Mouse (Mus musculus) limb, embryonic 14.5 days (tissue): ENCODE measurements at regions not wholly inside any gene's neighbourhood (a gene's known extent, or its start where the extent isn't known, plus 50 kb on each side); places are given as distances from the start of the nearest gene placed in this dataset.

Source experiments
- ATAC-seq: fragments of 200-750 bp; cut with Nextera tagmentation; 2 replicates; pipeline ENCODE4 v1.8.0; 2017; ENCODE audit warnings: low read depth, moderate number of reproducible peaks, moderate TSS enrichment; ENCODE audit not compliant: low FRiP score
- DNase-seq: peaks from one replicate; pipeline ENCODE4 v3.0.0-alpha.2; 2015; ENCODE audit warnings: low spot score
- H3K27ac ChIP-seq: fragments of 300-500 bp; sonication (generic); replicated peaks from 2 replicates; pipeline ENCODE4 v1.5.1; 2014; ENCODE audit warnings: low read depth, mild to moderate bottlenecking, low read length, moderate library complexity, mixed read lengths
- H3K27me3 ChIP-seq: fragments of 300-500 bp; sonication (generic); 2 replicates; pipeline ENCODE4 v1.6.1; 2014; ENCODE audit warnings: low read length, mixed read lengths; ENCODE audit not compliant: control insufficient read depth, insufficient read depth
- H3K36me3 ChIP-seq: fragments of 300-500 bp; sonication (generic); 2 replicates; pipeline ENCODE4 v1.6.1; 2014; ENCODE audit warnings: mild to moderate bottlenecking, low read length, moderate library complexity, mixed read lengths; ENCODE audit not compliant: control insufficient read depth, insufficient read depth
- H3K4me1 ChIP-seq: fragments of 300-500 bp; sonication (generic); 2 replicates; pipeline ENCODE4 v1.6.1; 2014; ENCODE audit warnings: antibody characterized with exemption, low read length, mixed read lengths; ENCODE audit not compliant: control insufficient read depth, insufficient read depth
- H3K4me2 ChIP-seq: fragments of 300-500 bp; sonication (generic); replicated peaks from 2 replicates; pipeline ENCODE4 v1.6.1; 2014; ENCODE audit warnings: low read depth, mild to moderate bottlenecking, low read length, moderate library complexity; ENCODE audit not compliant: severe bottlenecking
- H3K4me3 ChIP-seq: fragments of 300-500 bp; sonication (generic); replicated peaks from 2 replicates; pipeline ENCODE4 v1.5.1; 2014; ENCODE audit warnings: low read length
- H3K9ac ChIP-seq: fragments of 300-500 bp; sonication (generic); 2 replicates; pipeline ENCODE4 v1.6.1; 2014; ENCODE audit warnings: mild to moderate bottlenecking, low read depth, low read length, moderate library complexity; ENCODE audit not compliant: severe bottlenecking
- H3K9me3 ChIP-seq: fragments of 300-500 bp; sonication (generic); 2 replicates; pipeline ENCODE4 v1.6.1; 2016; ENCODE audit warnings: low read length; ENCODE audit not compliant: control insufficient read depth
- POLR2A ChIP-seq: fragments of 200-500 bp; IDR thresholded peaks from 2 replicates; pipeline ENCODE4 v1.8.0; 2012; ENCODE audit warnings: inconsistent platforms, mild to moderate bottlenecking, moderate library complexity, borderline replicate concordance; ENCODE audit not compliant: insufficient read depth, insufficient read length; ENCODE audit errors: extremely low read depth
- WGBS: fragments of 180-500 bp; shearing (Covaris S2); extraction: QIAGEN DNeasy Blood & Tissue Kit; methylation state at CpG from one replicate; pipeline ENCODE4 v1.1.7; 2014; 5-methylcytosine and 5-hydroxymethylcytosine counted together

- H3K4me3 ChIP-seq: no peak overlapping the region
- no peaks in the 10 kb centered on the region for H3K27me3 ChIP-seq
- ATAC-seq (no peak), DNase-seq (no peak)
- no peak overlapping the region for H3K9ac ChIP-seq
- no peaks in the 10 kb centered on the region for H3K36me3 ChIP-seq
- no peaks in the 10 kb centered on the region for H3K9me3 ChIP-seq
- H3K4me1 ChIP-seq: no peaks in the 10 kb centered on the region
- no peak overlapping the region for H3K27ac ChIP-seq
- no peak overlapping the region for H3K4me2 ChIP-seq
- TF ChIP-seq POLR2A: no peak
Observed at GRCm38 (mm10) chr3:124227701-124228100, 93.0 kb upstream of the Tram1l1 start.

- ATAC-seq (no peak), DNase-seq (no peak)
- H3K4me3 ChIP-seq: no peak overlapping the region
- no peak overlapping the region for H3K27ac ChIP-seq
- 73% methylated on average over 5 of the region's 5 CpGs for WGBS
- no peaks in the 10 kb centered on the region for H3K27me3 ChIP-seq
- H3K4me2 ChIP-seq: no peak overlapping the region
- no peaks in the 10 kb centered on the region for H3K4me1 ChIP-seq
- no peak for TF ChIP-seq POLR2A
- no peak overlapping the region for H3K9ac ChIP-seq
- H3K9me3 ChIP-seq: no peaks in the 10 kb centered on the region
- no peaks in the 10 kb centered on the region for H3K36me3 ChIP-seq
Observed at GRCm38 (mm10) chr3:124240936-124241733, 79.5 kb upstream of the Tram1l1 start.

- H3K27ac ChIP-seq: no peak overlapping the region
- no peak for TF ChIP-seq POLR2A
- no peak overlapping the region for H3K4me3 ChIP-seq
- H3K27me3 ChIP-seq: no peaks in the 10 kb centered on the region
- H3K4me2 ChIP-seq: no peak overlapping the region
- H3K36me3 ChIP-seq: no peaks in the 10 kb centered on the region
- ATAC-seq (no peak), DNase-seq (no peak)
- WGBS: 90% methylated on average over 1 of the region's 1 CpGs
- no peaks in the 10 kb centered on the region for H3K9me3 ChIP-seq
- no peak overlapping the region for H3K9ac ChIP-seq
- no peaks in the 10 kb centered on the region for H3K4me1 ChIP-seq
Observed at GRCm38 (mm10) chr3:124241734-124242006, 79.0 kb upstream of the Tram1l1 start.

GRCm38 (mm10) chr3:124262150-124262549 lies 58.5 kb upstream of the Tram1l1 start:
- Histone ChIP-seq H3K4me2 (no peak overlapping the region), H3K9me3 (no peaks in the 10 kb centered on the region), H3K36me3 (no peaks in the 10 kb centered on the region), H3K27ac (no peak overlapping the region), H3K4me3 (no peak overlapping the region), H3K9ac (no peak overlapping the region), H3K27me3 (no peaks in the 10 kb centered on the region), H3K4me1 (no peaks in the 10 kb centered on the region)
- no peak for TF ChIP-seq POLR2A
- no peak for ATAC-seq
- no peak for DNase-seq
- 32% methylated on average over 3 of the region's 3 CpGs for WGBS

GRCm38 (mm10) chr3:124266821-124267220 lies 53.8 kb upstream of the Tram1l1 start:
- 71% methylated on average over 5 of the region's 5 CpGs for WGBS
- Histone ChIP-seq H3K4me3 (no peak overlapping the region), H3K27ac (no peak overlapping the region), H3K4me2 (no peak overlapping the region), H3K27me3 (no peaks in the 10 kb centered on the region), H3K9ac (no peak overlapping the region), H3K9me3 (no peaks in the 10 kb centered on the region), H3K4me1 (no peaks in the 10 kb centered on the region), H3K36me3 (no peaks in the 10 kb centered on the region)
- no peak for TF ChIP-seq POLR2A
- DNase-seq: no peak
- no peak for ATAC-seq

- Histone ChIP-seq H3K27ac (no peak overlapping the region), H3K4me1 (no peaks in the 10 kb centered on the region), H3K36me3 (no peaks in the 10 kb centered on the region), H3K4me3 (no peak overlapping the region), H3K9me3 (no peaks in the 10 kb centered on the region), H3K27me3 (no peaks in the 10 kb centered on the region), H3K4me2 (no peak overlapping the region), H3K9ac (no peak overlapping the region)
- 28% methylated on average over 5 of the region's 5 CpGs for WGBS
- DNase-seq (no peak), ATAC-seq (no peak)
- TF ChIP-seq POLR2A: no peak
Observed at GRCm38 (mm10) chr3:124270506-124270905, 50.1 kb upstream of the Tram1l1 start.
